Mouse (Mus musculus) lung, adult 2 months (tissue): ENCODE data around the gene Eml6. TPM values are rescaled to one million over a fixed set of nuclear protein-coding genes. Genes with fewer than 3 reads are reported as not detected.

ENCODE experiments used
- DNase-seq: peaks from one replicate; pipeline ENCODE4 v3.0.0; 2022
- H3K4me1 ChIP-seq: fragments of 200-500 bp; 2 replicates; pipeline ENCODE4 v1.6.1; 2011; ENCODE audit warnings: low read length; ENCODE audit not compliant: control insufficient read depth, insufficient read depth
- H3K4me3 ChIP-seq: fragments of 200-500 bp; replicated peaks from 2 replicates; pipeline ENCODE3; 2011; ENCODE audit warnings: low read depth, mild to moderate bottlenecking, control low read depth, low read length; ENCODE audit errors: extremely low read depth
- CTCF ChIP-seq: fragments of 200-500 bp; IDR thresholded peaks from 2 replicates; pipeline ENCODE4 v1.5.1; 2011; ENCODE audit warnings: mild to moderate bottlenecking, low read length, control low read depth; ENCODE audit not compliant: insufficient read depth
- POLR2A ChIP-seq: fragments of 200-500 bp; IDR thresholded peaks from 2 replicates; pipeline ENCODE4 v1.6.1; 2011; ENCODE audit warnings: low read depth, mild to moderate bottlenecking, control low read depth, low read length, borderline replicate concordance; ENCODE audit errors: extremely low read depth
- WGBS: fragments of 180-500 bp; shearing (Covaris S2); methylation state at CpG from one replicate; pipeline ENCODE4 v1.1.7; 2018; 5-methylcytosine and 5-hydroxymethylcytosine counted together
- polyA plus RNA-seq: library from polyadenylated mRNA; depleted of rRNA; stranded (reverse); fragments of >200 nt; gene quantifications from 2 replicates; pipeline ENCODE4 v1.2.3, GENCODE M21; 2012; rRNA removed

Eml6 gene
- polyA plus RNA-seq, 1 experiment = 4.3 TPM

DNA sequence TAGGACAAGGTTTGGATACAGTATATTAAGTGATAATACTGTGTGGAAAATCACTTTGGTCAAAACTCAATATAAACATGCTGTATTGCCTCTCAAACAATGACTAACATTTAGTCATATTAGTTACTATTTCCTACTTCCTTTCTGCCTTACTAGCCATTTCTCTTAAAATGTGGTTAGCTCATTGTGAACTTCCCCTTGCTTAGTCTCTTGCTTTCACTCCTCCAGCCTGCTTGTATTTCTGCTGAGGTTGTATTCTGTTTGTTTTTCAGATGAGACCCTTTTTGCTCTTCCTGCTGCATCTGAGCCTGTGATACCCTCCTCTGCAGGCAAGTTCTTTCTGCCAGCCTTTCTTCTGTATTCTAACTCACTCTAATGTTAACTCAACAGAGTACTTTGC, 320.6 kb downstream of the Eml6 start:
- no peak for TF ChIP-seq CTCF
- no peak for TF ChIP-seq POLR2A

DNA sequence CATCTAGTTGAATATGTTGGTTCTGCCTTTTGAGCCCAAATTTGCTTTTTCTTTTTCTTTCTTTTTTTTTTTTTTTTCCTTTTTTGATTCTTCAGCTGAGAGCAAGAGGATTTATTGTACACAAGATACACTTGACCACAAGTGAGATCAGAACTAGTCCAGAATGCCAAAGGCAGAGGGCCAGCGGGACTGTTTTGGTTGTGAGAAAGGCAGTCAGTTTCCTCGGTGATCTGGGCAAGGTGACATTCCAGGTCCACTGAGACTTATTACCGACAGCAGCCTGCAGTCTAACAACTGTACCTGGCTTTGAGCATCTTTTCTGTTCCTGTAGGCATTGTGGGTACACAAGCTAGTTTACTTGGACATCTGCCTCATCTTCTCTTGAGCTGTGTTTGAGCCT, 323.1 kb downstream of the Eml6 start:
- Histone ChIP-seq H3K4me1 (peaks cover 9% of the 10 kb centered on the region), H3K4me3 (no peak overlapping the region)
- WGBS = 60% methylated on average over 3 of the region's 3 CpGs
- TF ChIP-seq POLR2A = no peak
- TF ChIP-seq CTCF = no peak
- no peak for DNase-seq

More for the DNA sequence above, 320.6 kb downstream of the Eml6 start:
- peaks cover 9% of the 10 kb centered on the region for H3K4me1 ChIP-seq
- DNase-seq = no peak
- no peak overlapping the region for H3K4me3 ChIP-seq

DNA sequence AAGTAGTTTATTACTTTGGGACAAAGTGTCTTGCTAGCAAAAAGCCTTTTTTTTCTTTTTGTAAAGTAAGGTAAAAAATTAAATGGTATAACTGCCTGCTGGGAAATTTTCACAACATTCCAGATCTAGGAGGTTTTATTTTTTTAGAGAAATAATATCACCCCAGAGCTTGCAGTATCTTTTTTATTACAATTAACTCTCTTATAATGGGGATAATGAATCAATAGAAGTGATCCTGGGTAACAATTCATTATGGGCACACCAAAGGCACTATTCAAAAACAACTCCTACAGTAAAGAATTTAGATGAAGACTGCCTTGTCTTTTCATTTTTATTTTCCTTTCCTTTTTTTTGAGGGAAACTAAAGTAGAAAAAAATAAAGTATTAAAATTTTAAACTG, 331.1 kb downstream of the Eml6 start:
- DNase-seq = no peak
- TF ChIP-seq CTCF (no peak), POLR2A (no peak)
- Histone ChIP-seq H3K4me1 (no peaks in the 10 kb centered on the region; the same call in 1 of the 2 replicates), H3K4me3 (no peak overlapping the region)

DNA sequence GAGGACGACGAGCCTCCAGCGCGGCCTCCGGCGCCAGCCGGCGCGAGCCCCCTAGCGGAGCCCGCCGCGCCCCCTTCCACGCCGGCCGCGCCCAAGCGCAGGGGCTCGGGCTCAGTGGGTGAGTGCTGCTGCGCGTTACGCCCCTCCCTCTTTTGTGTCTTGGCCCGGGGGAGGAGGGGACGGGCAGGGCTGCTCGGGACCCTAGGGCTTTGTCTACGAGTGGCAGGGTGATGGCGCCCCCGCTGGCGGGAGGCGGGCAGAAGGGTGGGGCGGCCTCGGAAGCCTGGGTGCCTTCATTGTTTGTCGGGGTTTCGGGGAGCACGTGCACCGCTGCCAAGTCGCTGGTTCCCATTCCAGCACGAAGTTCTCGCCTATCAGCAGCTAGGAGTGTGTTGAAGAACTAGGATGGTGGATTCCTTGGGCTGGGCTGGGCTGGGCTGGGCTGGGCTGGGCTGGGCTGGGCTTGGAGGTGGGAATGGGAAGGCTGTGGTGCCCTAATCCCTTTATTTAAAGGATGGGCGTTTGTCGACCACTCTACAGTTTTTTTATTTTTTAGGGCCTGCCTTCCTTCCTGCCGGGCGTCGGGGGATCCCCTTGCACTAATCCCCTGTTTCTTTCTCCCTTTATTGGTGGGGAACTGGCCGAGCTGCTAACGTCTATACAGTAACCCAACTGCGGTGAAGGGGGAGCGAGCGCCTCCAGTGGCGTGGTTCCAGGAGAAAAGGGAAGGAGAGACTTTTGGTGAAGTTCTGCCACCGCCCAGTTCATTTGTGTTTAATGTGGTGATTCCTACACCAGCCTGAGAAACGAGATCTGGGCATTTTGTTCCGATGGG, 332.0 kb downstream of the Eml6 start:
- Histone ChIP-seq H3K4me3 (peak overlapping the region; percentile 90), H3K4me1 (no peaks in the 10 kb centered on the region; the same call in 1 of the 2 replicates)
- WGBS = 1% methylated on average over 53 of the region's 53 CpGs
- peak; percentile 88 for DNase-seq
- TF ChIP-seq POLR2A (no peak), CTCF (peak; percentile 51)

Other genes with a start within 250 kb of the Eml6 start
- 0.20 and 0.23 TPM in 2 replicates for gene 4931440F15Rik, start 200.4 kb downstream of the Eml6 start, polyA plus RNA-seq
- gene Sptbn1, start 242.1 kb upstream of the Eml6 start, polyA plus RNA-seq = 222 and 294 TPM in 2 replicates